Mouse (Mus musculus) T-cell, adult 2 months (primary cell): Measurements from ENCODE around the gene Abca17.

Experiments used
- DNase-seq: peaks from one replicate; pipeline ENCODE4 v3.0.0; 2022; ENCODE audit warnings: low spot score

The Abca17 gene

GRCm38 (mm10) chr17:24344672-24345071 is 6.2 kb downstream of the Abca17 start:
- peak; percentile 27 for DNase-seq

GRCm38 (mm10) chr17:24327656-24328055 is 23.2 kb downstream of the Abca17 start:
- DNase-seq = no peak

- no peak for DNase-seq
These were observed 25.8 kb downstream of the Abca17 start for GRCm38 (mm10) chr17:24325051-24325450.

- no peak for DNase-seq
These were observed 30.0 kb downstream of the Abca17 start for GRCm38 (mm10) chr17:24320826-24321225.

- peak; percentile 25 for DNase-seq
These were observed 43.4 kb downstream of the Abca17 start for GRCm38 (mm10) chr17:24307500-24307899.

GRCm38 (mm10) chr17:24300651-24301050 is 50.2 kb downstream of the Abca17 start:
- DNase-seq = no peak

GRCm38 (mm10) chr17:24289338-24289737 is 61.5 kb downstream of the Abca17 start:
- DNase-seq = peak; percentile 8

- DNase-seq = peak; percentile 8
These were observed 62.4 kb downstream of the Abca17 start for GRCm38 (mm10) chr17:24288477-24288876.

- DNase-seq = no peak
These were observed 65.2 kb downstream of the Abca17 start for GRCm38 (mm10) chr17:24285680-24286079.

- no peak for DNase-seq
These were observed 67.5 kb downstream of the Abca17 start for GRCm38 (mm10) chr17:24283266-24283818.

GRCm38 (mm10) chr17:24282637-24283036 is 68.2 kb downstream of the Abca17 start:
- no peak for DNase-seq

GRCm38 (mm10) chr17:24279907-24280306 is 71.0 kb downstream of the Abca17 start:
- DNase-seq = no peak

GRCm38 (mm10) chr17:24267133-24267532 is 83.7 kb downstream of the Abca17 start:
- DNase-seq = no peak

GRCm38 (mm10) chr17:24264766-24265165 is 86.1 kb downstream of the Abca17 start:
- DNase-seq = no peak

GRCm38 (mm10) chr17:24260516-24260915 is 90.4 kb downstream of the Abca17 start:
- no peak for DNase-seq

GRCm38 (mm10) chr17:24259702-24260101 is 91.2 kb downstream of the Abca17 start:
- DNase-seq = no peak

- no peak for DNase-seq
These were observed 91.9 kb downstream of the Abca17 start for GRCm38 (mm10) chr17:24258981-24259380.

- DNase-seq = no peak
These were observed 98.5 kb downstream of the Abca17 start for GRCm38 (mm10) chr17:24252329-24252728.

- peak; percentile 97 for DNase-seq
These were observed 99.4 kb downstream of the Abca17 start, which contains the start of gene Ccnf for GRCm38 (mm10) chr17:24251320-24252069. Gene Ccnf (minus strand): TSS chr17:24251484.

GRCm38 (mm10) chr17:24250988-24251319 is 99.9 kb downstream of the Abca17 start:
- no peak for DNase-seq

- no peak for DNase-seq
These were observed 102.2 kb downstream of the Abca17 start for GRCm38 (mm10) chr17:24248641-24249040.

GRCm38 (mm10) chr17:24244061-24244460 is 106.8 kb downstream of the Abca17 start:
- DNase-seq = no peak

GRCm38 (mm10) chr17:24243311-24243969 is 107.4 kb downstream of the Abca17 start:
- DNase-seq = peak; percentile 56
